Mouse (Mus musculus) adrenal gland, postnatal 4 days (tissue): Measurements from ENCODE around the gene Cenpv. TPM values are rescaled to one million over a fixed set of nuclear protein-coding genes. Genes with fewer than 3 reads are reported as not detected.
A peak's percentile ranks its signal among the peaks of the same experiment; 100 is the strongest.
"Not testable (repeated sequence)": the region's sequence is repeated elsewhere in the genome, so short reads cannot be mapped to it uniquely, and the experiment has no call there.

Source experiments
- DNase-seq, 2 experiments: peaks; one replicate each; pipeline ENCODE4 v3.0.0; 2021 to 2022; ENCODE audit warnings: low spot score in 2 of 2, mixed read lengths in 2 of 2
- total RNA-seq, 2 experiments: library from RNA; stranded (reverse); gene quantifications; 2 replicates each; pipeline ENCODE4 v1.2.3; 2021

Cenpv gene
- total RNA-seq, 2 experiments from 2014 or later: 40.6 to 44.0 TPM

DNA sequence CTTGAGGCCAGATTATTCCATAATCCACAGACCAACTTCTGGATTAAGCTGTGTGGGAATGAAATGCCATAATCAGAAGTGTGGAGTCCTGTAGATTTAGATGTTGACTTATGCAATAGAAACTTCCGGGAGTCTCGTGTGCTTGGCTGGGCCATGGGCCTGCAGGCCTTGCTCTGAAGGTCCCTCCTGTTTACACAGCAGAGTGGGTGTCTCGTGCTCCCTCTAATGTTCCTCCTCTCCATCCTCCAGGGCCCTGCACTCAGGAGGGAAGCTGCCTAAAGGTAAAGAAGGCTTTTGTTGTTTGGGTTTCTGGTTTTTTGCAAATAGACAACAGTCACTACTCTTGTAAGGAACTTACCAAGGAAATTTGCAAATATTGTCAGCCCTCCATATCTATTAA lies 29.5 kb downstream of the Cenpv start:
- DNase-seq: no peak

DNA sequence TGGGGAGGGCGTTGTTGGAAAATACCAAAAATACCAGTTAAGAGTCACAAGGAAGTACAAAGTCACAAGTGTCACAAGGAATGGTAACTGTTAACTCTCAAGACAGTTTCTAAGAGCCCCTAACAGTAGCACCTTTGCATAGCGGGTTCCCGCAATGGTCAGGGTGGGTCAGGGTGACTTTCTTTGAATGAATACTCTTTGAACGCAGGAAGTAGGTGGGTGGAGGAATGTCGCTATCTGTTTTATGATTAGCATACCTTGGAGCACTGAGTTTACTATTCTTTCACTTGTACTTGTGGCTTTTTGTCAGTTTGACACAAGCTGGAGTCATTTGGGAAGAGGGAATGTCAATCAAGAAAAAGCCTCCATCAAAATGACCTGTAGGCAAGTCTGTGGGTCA lies 30.2 kb downstream of the Cenpv start:
- DNase-seq: not testable (repeated sequence)

DNA sequence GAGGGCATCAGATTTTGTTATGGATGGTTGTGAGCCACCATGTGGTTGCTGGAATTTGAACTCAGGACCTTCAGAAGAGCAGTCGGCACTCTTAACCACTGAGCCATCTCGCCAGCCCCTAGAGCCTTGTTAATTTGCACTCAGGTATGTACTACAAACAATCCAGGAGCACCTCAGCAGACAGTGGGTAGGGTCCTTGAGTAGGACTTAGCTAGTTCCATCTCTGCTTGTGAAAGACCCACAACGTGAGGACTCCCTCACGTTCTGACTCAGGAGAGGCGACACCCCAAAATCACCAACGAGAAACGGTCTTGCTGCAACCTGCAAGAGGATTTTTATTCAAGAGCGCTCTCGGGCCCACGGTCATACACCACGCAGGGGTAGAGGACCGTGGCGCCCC lies 30.7 kb downstream of the Cenpv start:
- DNase-seq: not testable (repeated sequence)

DNA sequence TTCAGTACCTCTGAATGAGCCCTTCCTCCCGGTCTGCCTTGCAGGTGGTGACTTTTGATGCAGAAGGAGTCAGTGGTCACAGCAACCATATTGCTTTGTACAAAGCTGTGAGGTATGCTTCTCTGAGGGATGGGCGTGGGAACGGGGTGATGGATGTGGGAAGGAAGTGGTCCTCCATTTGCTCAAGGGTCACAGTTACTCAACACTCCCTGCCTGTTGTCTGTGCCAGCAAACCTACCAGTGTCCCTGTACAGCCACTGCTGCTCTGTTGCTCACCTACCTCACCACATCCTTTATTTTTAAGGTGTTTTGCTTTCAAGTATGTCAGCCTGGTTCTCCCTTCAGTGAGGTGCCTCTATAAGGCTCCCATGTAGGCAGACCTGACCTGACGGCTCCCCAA lies 31.4 kb downstream of the Cenpv start:
- DNase-seq: no peak

DNA sequence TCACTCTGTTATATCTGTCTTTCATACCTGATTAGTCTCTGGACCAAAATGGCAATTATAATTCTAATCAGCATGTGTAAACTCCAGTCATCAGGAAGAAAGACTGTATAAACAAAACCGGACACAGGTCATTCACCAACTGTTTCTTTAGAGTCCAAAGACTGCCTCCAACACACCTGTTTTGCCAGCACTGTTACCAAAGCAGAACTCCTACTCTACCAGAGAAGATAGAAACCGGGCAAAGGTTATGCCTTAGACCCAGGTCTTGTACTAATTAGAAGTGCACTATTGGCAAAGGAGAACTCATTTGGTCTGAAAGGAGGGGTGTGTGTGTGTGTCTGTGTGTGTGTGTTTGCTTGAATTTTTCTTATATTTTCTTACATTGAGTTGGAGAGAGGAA lies 38.5 kb downstream of the Cenpv start:
- no peak for DNase-seq

DNA sequence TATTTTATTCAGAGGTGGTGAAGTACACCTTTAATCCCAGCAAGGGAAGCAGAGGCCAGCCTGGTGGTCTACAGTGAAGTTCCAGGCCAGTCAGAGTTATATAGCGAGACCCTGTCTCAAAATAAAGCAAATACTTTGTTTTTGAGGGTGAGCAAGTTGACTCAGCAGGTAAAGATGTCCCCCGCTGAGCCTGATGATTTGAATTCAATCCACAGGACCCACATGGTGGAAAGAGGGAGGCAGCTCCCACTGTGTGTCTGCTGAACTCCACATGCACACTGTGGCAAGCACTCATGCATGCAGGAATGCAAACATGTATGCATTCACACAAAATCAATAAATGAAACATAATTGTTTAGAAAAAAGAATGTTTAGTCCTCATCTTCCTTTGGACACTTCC lies 40.3 kb downstream of the Cenpv start:
- no peak for DNase-seq

DNA sequence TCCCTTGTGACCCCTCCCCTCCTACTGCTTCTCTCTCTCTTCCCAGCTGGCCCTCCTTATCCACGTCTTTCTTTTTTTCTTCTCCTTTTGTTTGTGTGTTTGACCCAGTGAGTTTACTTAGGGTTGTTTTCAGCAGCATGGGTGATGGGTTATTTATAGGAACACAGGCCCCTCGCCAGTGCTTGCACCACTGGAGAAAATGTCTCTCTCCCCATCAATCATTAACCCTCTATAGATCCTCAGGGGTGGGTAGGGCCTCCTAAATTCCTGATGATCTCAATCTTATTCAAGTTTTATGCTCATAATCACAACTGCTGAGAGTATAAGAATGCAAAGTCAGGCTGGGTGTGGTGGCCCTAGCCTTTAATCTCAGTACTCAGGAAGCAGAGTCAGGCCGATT lies 41.9 kb downstream of the Cenpv start:
- DNase-seq: no peak

DNA sequence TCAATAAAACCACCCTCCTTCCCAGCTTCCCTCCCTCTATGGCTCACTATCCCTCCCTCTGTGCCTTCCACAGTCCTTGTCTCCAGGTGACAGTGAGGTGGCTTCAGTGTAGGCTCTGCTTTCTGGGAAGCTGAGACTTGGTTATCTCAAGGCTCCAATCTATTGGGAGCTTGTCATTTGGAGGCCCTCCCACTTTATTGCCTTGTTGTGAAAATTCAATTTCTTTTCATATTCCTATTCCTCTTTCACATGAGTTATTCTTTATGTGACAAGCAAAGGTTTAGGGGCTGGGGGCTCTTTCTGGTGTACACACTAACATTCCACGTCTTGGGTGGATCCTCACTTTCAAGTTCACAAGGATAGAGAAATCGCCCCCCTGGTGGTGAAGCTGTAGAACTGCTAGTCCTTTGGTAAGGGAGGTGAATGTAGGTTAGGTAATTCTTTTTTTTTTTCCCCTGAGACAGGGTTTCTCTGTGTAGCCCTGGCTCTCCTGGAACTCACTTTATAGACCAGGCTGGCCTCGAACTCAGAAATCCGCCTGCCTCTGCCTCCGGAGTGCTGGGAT lies 42.8 kb downstream of the Cenpv start:
- no peak for DNase-seq

DNA sequence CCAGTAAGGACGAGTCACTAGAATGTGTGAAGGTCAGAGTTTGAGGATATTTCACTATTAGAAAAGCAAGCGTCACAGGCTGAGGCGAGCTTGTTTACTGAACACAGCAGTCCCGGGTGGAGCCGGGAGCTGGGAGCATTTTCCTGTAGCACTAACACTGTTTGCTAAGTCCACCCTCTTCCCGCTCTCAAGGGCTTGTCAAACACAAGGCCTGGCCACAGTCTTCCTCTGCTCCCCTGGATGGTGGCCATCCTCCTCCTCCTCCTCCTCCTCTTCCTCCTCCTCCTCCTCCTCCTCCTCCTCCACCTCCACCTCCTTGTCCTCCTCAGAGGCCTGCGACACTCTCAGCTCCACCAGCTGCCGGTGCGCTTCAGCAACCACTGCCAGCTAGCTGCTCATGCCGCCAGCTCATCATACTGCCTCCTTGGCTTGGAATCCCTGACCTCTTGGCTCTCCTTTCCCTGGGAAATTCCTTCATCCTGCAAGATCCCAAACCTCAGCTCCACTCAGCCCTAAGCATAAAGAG lies 43.7 kb downstream of the Cenpv start:
- DNase-seq: no peak

DNA sequence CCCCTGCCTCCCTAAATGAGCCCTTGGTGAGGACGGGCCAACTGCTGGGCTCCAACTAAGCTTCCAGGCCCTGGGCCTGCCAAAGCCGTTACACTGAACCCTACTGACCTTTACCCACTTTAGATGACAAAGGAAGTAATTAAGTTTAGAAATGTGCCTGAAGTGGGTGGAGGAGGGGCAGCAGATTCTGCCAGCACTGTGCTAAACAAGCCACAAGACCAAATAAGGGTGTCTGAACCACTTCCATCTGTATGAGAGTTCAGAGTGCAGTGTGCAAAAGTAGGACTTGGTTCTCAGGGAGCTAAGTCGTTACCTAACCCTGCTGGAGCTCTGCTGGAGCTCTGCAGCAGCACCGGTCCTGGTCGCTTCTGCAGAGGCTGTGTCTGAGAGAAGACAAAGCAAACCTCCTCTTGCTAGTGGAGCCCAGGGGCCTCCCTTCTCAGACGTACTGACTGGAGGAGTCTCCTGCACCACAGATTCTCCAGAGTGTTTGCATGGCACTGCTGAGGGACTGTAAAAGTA lies 44.2 kb downstream of the Cenpv start:
- peak in 1 of 2 experiments; percentile 8 for DNase-seq

DNA sequence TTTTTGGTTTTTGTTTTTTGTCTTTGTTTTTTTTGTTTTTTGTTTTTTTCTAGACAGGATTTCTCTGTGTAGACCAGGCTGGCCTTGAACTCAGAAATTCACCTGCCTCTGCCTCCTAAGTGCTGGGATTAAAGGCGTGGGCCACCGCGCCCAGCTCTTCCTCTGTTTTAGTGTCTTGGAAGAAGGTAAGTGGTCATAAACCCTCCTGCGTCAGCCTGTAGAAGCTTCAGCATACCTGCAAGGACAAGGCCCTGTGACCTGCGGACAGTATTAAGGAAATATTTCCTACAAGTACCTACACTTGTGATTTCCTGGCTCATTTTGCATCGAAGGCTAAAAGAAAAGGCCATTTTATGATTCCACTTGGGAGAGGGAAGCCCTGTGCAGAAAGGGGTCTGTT lies 45.4 kb downstream of the Cenpv start:
- DNase-seq: no peak

DNA sequence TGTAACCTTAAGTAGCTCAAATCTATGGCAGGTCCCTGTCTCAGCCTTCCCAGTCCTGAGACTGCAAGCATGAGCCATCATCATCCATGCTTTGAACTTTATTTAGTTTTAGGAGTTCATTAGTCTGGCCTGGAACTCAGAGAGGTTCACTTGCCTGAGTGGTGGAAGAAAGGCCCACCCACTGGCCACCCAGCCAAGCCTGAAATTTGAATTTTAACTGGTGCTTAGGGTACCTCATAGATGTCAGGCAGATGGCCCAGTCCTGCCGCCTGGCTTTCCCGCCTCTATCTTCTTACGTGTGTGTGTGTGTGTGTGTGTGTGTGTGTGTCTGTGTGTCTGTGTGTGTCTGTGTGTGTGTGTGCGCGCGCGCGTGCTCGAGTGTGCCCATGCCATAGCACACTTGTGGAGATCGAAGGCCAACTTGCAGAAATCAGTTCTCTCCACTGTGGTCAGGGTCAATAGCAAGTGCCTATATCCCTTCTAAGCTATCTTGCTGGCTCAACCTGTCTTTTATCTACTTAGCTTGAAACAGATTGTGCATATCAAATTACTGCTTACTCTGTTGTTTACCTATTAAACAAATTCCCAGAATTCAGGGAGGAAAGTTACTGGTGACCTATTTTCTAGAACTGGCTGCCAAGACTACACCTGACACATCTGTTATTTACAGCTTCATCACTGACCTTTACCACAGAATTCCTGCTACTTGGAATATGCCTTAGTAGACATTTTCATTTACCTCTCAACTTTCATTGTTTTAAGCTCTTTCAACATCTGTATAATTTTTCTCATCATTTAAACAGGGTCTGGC lies 51.3 kb downstream of the Cenpv start:
- DNase-seq: no peak

DNA sequence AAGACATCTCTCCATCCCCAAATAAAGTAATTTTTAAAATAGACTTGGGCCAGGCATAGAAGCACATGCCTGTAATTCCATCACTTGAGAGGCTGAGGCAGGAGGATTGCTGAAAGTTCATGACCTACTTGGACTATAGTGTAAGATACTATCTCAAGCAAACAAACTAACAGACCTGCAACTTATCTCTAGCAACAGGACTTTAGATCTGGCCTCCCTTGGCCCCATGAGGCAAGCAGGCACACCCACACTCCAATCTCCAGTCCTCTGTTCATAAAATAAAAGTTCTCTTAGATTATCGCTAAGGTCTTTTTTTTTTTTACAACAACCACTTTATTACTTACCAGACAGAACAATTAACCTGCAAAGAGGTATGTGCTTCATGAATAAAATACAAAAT lies 52.1 kb downstream of the Cenpv start:
- no peak for DNase-seq

DNA sequence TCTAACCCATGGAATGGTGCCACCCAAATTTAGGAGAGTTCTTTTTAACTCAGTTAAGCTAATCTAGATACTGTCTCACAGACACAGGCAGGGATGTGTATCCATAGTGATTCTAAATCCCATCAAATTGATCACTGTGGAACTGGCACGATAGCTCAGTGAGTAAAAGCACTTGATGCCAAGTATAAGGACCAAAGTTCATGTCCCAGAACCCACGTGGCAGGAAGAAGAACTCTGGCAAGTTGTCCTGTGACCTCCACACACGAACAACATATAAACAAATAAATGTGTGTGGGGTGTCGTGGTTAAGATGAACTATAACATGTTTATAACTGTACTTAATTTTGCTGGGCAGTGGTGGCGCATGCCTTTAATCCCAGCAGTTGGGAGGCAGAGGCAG lies 59.5 kb downstream of the Cenpv start:
- DNase-seq: no peak

DNA sequence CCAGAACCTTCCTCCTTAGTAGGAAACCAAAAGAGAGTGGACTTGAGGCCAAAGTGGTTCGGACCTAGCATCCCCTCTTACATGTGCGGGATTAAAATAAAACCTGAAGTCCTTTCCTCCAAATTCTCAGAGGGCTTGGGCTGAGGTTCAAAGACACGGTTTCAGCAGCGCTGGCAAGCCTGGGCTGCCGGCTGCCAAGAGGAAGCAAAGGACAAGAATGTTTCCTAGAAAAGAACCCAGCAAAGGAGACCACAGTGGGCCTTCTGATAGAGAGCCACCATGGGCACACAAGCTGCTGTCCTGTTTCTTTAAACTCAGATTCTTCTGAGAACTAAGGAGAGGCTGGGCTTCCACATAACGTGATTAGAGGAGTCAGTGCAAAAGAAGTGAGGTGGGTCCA lies 60.1 kb downstream of the Cenpv start:
- no peak for DNase-seq

DNA sequence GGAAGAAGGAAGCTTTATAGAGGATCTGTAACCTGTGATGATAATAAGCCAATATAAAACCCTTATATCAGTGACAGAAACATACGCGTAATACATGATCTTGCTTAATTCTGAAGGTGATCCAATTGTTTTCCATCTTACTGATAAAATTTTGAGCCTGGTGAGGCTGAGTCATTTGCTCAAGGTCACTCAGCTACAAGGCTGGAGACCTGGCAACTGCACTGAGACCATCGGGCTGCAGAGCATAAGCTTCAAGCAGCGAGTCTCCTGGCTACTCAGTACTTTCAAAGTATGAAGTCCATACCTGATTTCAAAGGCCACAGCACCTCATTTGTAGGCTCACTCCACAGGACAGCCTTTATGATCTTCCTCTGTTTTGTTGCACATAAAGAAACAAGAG lies 62.9 kb downstream of the Cenpv start:
- DNase-seq: no peak

Other genes with a start within 250 kb of the Cenpv start
- gene Pigl, start 80.8 kb downstream of the Cenpv start, total RNA-seq: 10 to 100 TPM in 1 of 2 experiments, 1 to 10 TPM in 1; 8.5 to 10.2 TPM
- gene Ncor1, start 80.7 kb downstream of the Cenpv start, total RNA-seq: 100 to 1,000 TPM; 200 to 226 TPM
- 1,000 to 10,000 TPM; 1,464 to 1,492 TPM for gene Ubb, start 11.9 kb upstream of the Cenpv start, total RNA-seq
- 1 to 10 TPM; 3.4 to 4.2 TPM for gene Trpv2, start 35.2 kb upstream of the Cenpv start, total RNA-seq
- 10 to 100 TPM; 47.8 to 53.0 TPM for gene Lrrc75a, start 109.3 kb upstream of the Cenpv start, total RNA-seq
- 10 to 100 TPM; 49.0 to 53.5 TPM for gene Mmgt2, start 109.4 kb upstream of the Cenpv start, total RNA-seq
- gene Zfp287, start 192.6 kb upstream of the Cenpv start, total RNA-seq: 1 to 10 TPM; 8.1 to 8.5 TPM
- not detected for gene Gm10428, start 213.8 kb upstream of the Cenpv start, total RNA-seq